Mouse (Mus musculus) CH12.LX (cell line): ENCODE results near the gene Gm20390. TPM values are rescaled to one million over a fixed set of nuclear protein-coding genes. Genes with fewer than 3 reads are reported as not detected.

Experiments
- DNase-seq: peaks from one replicate; pipeline ENCODE4 v3.0.0-alpha.2; 2013; ENCODE audit errors: extremely low read depth
- H3K27ac ChIP-seq: 2 replicates; pipeline ENCODE4 v1.5.1; 2012; ENCODE audit warnings: low read depth, mild to moderate bottlenecking, control low read depth, moderate library complexity; ENCODE audit not compliant: insufficient read depth
- H3K27me3 ChIP-seq: replicated peaks from 2 replicates; pipeline ENCODE3; 2012; ENCODE audit warnings: inconsistent platforms
- H3K36me3 ChIP-seq, 2 experiments: replicated peaks in 1 of 2; 2 replicates each; pipeline versions ENCODE3 to v1.6.1; 2012; ENCODE audit warnings: inconsistent platforms in 1 of 2, low read length in 1 of 2, mild to moderate bottlenecking in 1 of 2, mixed read lengths in 1 of 2, moderate library complexity in 1 of 2; ENCODE audit not compliant: control insufficient read depth in 1 of 2, insufficient read depth in 1 of 2
- H3K4me1 ChIP-seq, 2 experiments: 2 replicates each; pipeline ENCODE4 v1.6.1; 2012; ENCODE audit warnings: inconsistent platforms in 1 of 2, moderate library complexity in 1 of 2; ENCODE audit not compliant: insufficient read depth in 2 of 2, control insufficient read depth in 1 of 2
- H3K4me2 ChIP-seq: 2 replicates; pipeline ENCODE4 v1.6.1; 2012; ENCODE audit warnings: low read depth, mild to moderate bottlenecking, control low read depth; ENCODE audit not compliant: poor library complexity, insufficient read depth, severe bottlenecking
- H3K4me3 ChIP-seq, 3 experiments: fragments of 150-350 bp in 1 of 3; sonication (generic) in 1 of 3; replicated peaks in 1 of 3; 2 replicates each; pipeline versions ENCODE3 to v1.5.1; 2011 to 2012; ENCODE audit warnings: low read depth in 2 of 3, low read length in 2 of 3, mild to moderate bottlenecking in 2 of 3, moderate library complexity in 2 of 3, control low read depth in 1 of 3, improper control_type of control experiment in 1 of 3, inconsistent platforms in 1 of 3, mixed read lengths in 1 of 3; ENCODE audit not compliant: poor library complexity in 1 of 3
- H3K79me2 ChIP-seq: replicated peaks from 2 replicates; pipeline ENCODE4 v1.6.1; 2012; ENCODE audit warnings: mild to moderate bottlenecking, moderate library complexity; ENCODE audit not compliant: control insufficient read depth, poor library complexity, insufficient read depth, severe bottlenecking; ENCODE audit errors: extremely low read depth
- H3K9ac ChIP-seq: 2 replicates; pipeline ENCODE4 v1.6.1; 2012; ENCODE audit warnings: low read depth, mild to moderate bottlenecking, control low read depth, moderate library complexity; ENCODE audit not compliant: insufficient read depth
- H3K9me3 ChIP-seq: replicated peaks from 2 replicates; pipeline ENCODE3; 2012; ENCODE audit warnings: low read length, inconsistent platforms, mixed read lengths
- BHLHE40 ChIP-seq: IDR thresholded peaks from 2 replicates; pipeline ENCODE4 v1.6.1; 2011; ENCODE audit warnings: mild to moderate bottlenecking, low read depth, low read length, improper control_type of control experiment
- CHD1 ChIP-seq: IDR thresholded peaks from 2 replicates; pipeline ENCODE4 v1.6.1; 2012; ENCODE audit warnings: low read depth, low read length, improper control_type of control experiment, inconsistent platforms
- CTCF ChIP-seq, 2 experiments: IDR thresholded peaks in 1 of 2; conservative IDR thresholded peaks in 1 of 2; 2 replicates each; pipeline ENCODE4 v1.5.1; 2011 to 2012; ENCODE audit warnings: low read depth in 2 of 2, low read length in 2 of 2, improper control_type of control experiment in 1 of 2, inconsistent platforms in 1 of 2, mild to moderate bottlenecking in 1 of 2, moderate library complexity in 1 of 2
- E2F4 ChIP-seq: IDR thresholded peaks from 2 replicates; pipeline ENCODE4 v1.6.1; 2011; ENCODE audit warnings: low read depth, low read length, improper control_type of control experiment; ENCODE audit not compliant: insufficient replicate concordance
- ELF1 ChIP-seq: IDR thresholded peaks from 2 replicates; pipeline ENCODE4 v1.6.1; 2014; ENCODE audit warnings: low read depth, mild to moderate bottlenecking, inconsistent platforms, low read length, improper control_type of control experiment
- EP300 ChIP-seq: IDR thresholded peaks from 2 replicates; pipeline ENCODE4 v1.6.1; 2011; ENCODE audit warnings: low read length, improper control_type of control experiment
- ETS1 ChIP-seq: conservative IDR thresholded peaks from 2 replicates; pipeline ENCODE4 v1.6.1; 2012; ENCODE audit warnings: low read depth, mild to moderate bottlenecking, inconsistent platforms, low read length, improper control_type of control experiment, moderate library complexity
- GABPA ChIP-seq: IDR thresholded peaks from 2 replicates; pipeline ENCODE4 v1.6.1; 2012; ENCODE audit warnings: low read depth, low read length, improper control_type of control experiment, inconsistent platforms; ENCODE audit not compliant: insufficient replicate concordance
- IRF4 ChIP-seq: IDR thresholded peaks from 2 replicates; pipeline ENCODE4 v1.6.1; 2014; ENCODE audit warnings: low read depth, mild to moderate bottlenecking, inconsistent platforms, low read length, improper control_type of control experiment
- JUN ChIP-seq: IDR thresholded peaks from 2 replicates; pipeline ENCODE4 v1.6.1; 2011; ENCODE audit warnings: low read depth, mild to moderate bottlenecking, low read length, improper control_type of control experiment, moderate library complexity; ENCODE audit not compliant: insufficient read depth
- JUND ChIP-seq: conservative IDR thresholded peaks from 2 replicates; pipeline ENCODE4 v1.6.1; 2011; ENCODE audit warnings: low read depth, low read length, improper control_type of control experiment
- MAFK ChIP-seq: IDR thresholded peaks from 2 replicates; pipeline ENCODE4 v1.6.1; 2011; ENCODE audit warnings: low read length, improper control_type of control experiment; ENCODE audit not compliant: insufficient replicate concordance
- MEF2A ChIP-seq: IDR thresholded peaks from 2 replicates; pipeline ENCODE4 v1.6.1; 2014; ENCODE audit warnings: low read depth, mild to moderate bottlenecking, inconsistent platforms, low read length, improper control_type of control experiment, borderline replicate concordance
- MXI1 ChIP-seq: IDR thresholded peaks from 2 replicates; pipeline ENCODE4 v1.6.1; 2011; ENCODE audit warnings: mild to moderate bottlenecking, low read depth, low read length, improper control_type of control experiment
- NRF1 ChIP-seq: IDR thresholded peaks from 2 replicates; pipeline ENCODE4 v1.6.1; 2014; ENCODE audit warnings: low read depth, mild to moderate bottlenecking, inconsistent platforms, low read length, improper control_type of control experiment, moderate library complexity
- PAX5 ChIP-seq: IDR thresholded peaks from 2 replicates; pipeline ENCODE4 v1.6.1; 2012; ENCODE audit warnings: low read length, inconsistent platforms, mixed read lengths
- POLR2A ChIP-seq: IDR thresholded peaks from 2 replicates; pipeline ENCODE4 v1.6.1; 2011; ENCODE audit warnings: low read depth, mild to moderate bottlenecking, improper control_type of control experiment, low read length
- POLR2AphosphoS2 ChIP-seq: IDR thresholded peaks from 2 replicates; pipeline ENCODE4 v1.6.1; 2011; ENCODE audit warnings: low read depth, low read length, improper control_type of control experiment
- RCOR1 ChIP-seq: conservative IDR thresholded peaks from 2 replicates; pipeline ENCODE4 v1.6.1; 2012; ENCODE audit warnings: low read depth, mild to moderate bottlenecking, inconsistent platforms, low read length, improper control_type of control experiment
- SIN3A ChIP-seq: IDR thresholded peaks from 2 replicates; pipeline ENCODE4 v1.6.1; 2012; ENCODE audit warnings: low read length, improper control_type of control experiment, inconsistent platforms
- SMC3 ChIP-seq: IDR thresholded peaks from 2 replicates; pipeline ENCODE4 v1.6.1; 2011; ENCODE audit warnings: low read depth, low read length, improper control_type of control experiment
- TBP ChIP-seq: conservative IDR thresholded peaks from 2 replicates; pipeline ENCODE4 v1.6.1; 2011; ENCODE audit warnings: low read depth, low read length, improper control_type of control experiment
- TCF12 ChIP-seq: IDR thresholded peaks from 2 replicates; pipeline ENCODE4 v1.6.1; 2014; ENCODE audit warnings: low read depth, mild to moderate bottlenecking, inconsistent platforms, low read length, improper control_type of control experiment
- UBTF ChIP-seq: IDR thresholded peaks from 2 replicates; pipeline ENCODE4 v1.6.1; 2012; ENCODE audit warnings: low read depth, mild to moderate bottlenecking, inconsistent platforms, low read length, improper control_type of control experiment, moderate library complexity
- USF2 ChIP-seq: conservative IDR thresholded peaks from 2 replicates; pipeline ENCODE4 v1.6.1; 2011; ENCODE audit warnings: low read depth, low read length, improper control_type of control experiment
- ZMIZ1 ChIP-seq: IDR thresholded peaks from 2 replicates; pipeline ENCODE4 v1.6.1; 2012; ENCODE audit warnings: low read depth, mild to moderate bottlenecking, inconsistent platforms, low read length, improper control_type of control experiment
- ZNF384 ChIP-seq: IDR thresholded peaks from 2 replicates; pipeline ENCODE4 v1.6.1; 2012; ENCODE audit warnings: low read depth, low read length, improper control_type of control experiment, inconsistent platforms
- dilution Hi-C: fragments of 300-500 bp; cut with MboI; formaldehyde crosslinking; loops from 2 replicates; pipeline ENCODE4 v1.14.3; 2020; ENCODE audit warnings: low sequenced_read_pairs; ENCODE audit not compliant: extremely low pct_unique_long_range_greater_than_20kb, extremely low pct_ligation_motif_present
- in situ Hi-C: fragments of 300-500 bp; cut with MboI; formaldehyde crosslinking; loops from 3 replicates; pipeline ENCODE4 v1.14.3; 2019; ENCODE audit warnings: low sequenced_read_pairs, low pct_ligation_motif_present, low pct_unique_long_range_greater_than_20kb, mixed read lengths
- polyA plus RNA-seq: library from polyadenylated mRNA; unstranded; fragments of >175 nt; gene quantifications from 2 replicates; pipeline ENCODE4 v1.2.1, GENCODE M21; 2012; ENCODE audit warnings: low read depth; ENCODE audit not compliant: insufficient read length
- total RNA-seq, 2 experiments: library from RNA; depleted of rRNA; stranded (reverse); fragments of 300-350 nt in 1 of 2; fragments of >200 nt in 1 of 2; gene quantifications; 2 replicates each; pipeline ENCODE4 v1.2.3; 2012 to 2014

The Gm20390 gene
- total and polyA plus RNA-seq, 3 experiments = 136 to 717 (median 691) TPM

DNA sequence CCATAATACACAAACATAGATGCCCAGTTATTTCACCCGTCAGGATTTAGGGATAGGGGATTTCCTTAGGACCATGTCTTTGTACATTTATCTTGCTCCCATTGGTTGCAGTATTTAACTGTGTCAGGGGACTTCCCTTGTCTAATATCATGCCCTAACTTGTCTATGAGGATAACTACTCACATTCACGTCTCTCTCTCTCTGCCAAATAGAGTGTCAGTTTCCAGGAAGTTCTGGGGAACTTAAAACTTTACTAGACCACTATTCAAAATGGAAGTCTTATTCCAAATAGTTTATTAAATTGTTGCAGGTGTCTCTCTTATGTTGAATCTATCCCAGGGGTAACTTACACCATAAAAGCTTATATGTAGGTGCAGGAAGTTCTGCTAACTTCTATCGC is 56.5 kb downstream of the Gm20390 start:
- no peaks in the 10 kb centered on the region for H3K27me3 ChIP-seq
- peak overlapping the region; percentile 36; the same call in 1 of the 2 replicates for H3K4me2 ChIP-seq
- H3K79me2 ChIP-seq = peaks cover 4% of the 10 kb centered on the region
- peaks cover 10 to 25% of the 10 kb centered on the region in 2 experiments for H3K4me1 ChIP-seq
- TF ChIP-seq MAFK (0 out of 2 replicates have a peak, but pooled peaks have one; percentile 17), RCOR1 (0 out of 2 replicates have a peak, but pooled peaks have one; percentile 61), TCF12 (peak; percentile 33; the same call in 1 of the 2 replicates), BHLHE40 (peak; percentile 58; the same call in 1 of the 2 replicates), MEF2A (peak; percentile 70), EP300 (peak; percentile 72), CHD1 (peak; percentile 98), E2F4 (0 out of 2 replicates have a peak, but pooled peaks have one; percentile 18), IRF4 (peak; percentile 78), ETS1 (peak; percentile 55), ELF1 (peak; percentile 83), JUND (0 out of 2 replicates have a peak, but pooled peaks have one; percentile 20), USF2 (no peak), CTCF (conservative IDR thresholded peaks at IDR 0.05 in 1 of 2, IDR thresholded peaks at IDR 0.05 in 1 of 2; ENCODE audit: low read depth in 2 of 2, low read length in 2 of 2) (no peak), ZNF384 (peak; percentile 31; the same call in 1 of the 2 replicates), MXI1 (no peak), TBP (no peak)
- DNase-seq = peak; percentile 60
- no peaks in the 10 kb centered on the region for H3K9me3 ChIP-seq
- in situ Hi-C loops (no loop called here), dilution Hi-C loops (no loop called here)
- H3K9ac ChIP-seq = no peak overlapping the region
- H3K36me3 ChIP-seq = peaks cover 54 to 92% of the 10 kb centered on the region in 2 experiments
- no peak overlapping the region for H3K4me3 ChIP-seq
- H3K27ac ChIP-seq = peak overlapping the region; percentile 36

DNA sequence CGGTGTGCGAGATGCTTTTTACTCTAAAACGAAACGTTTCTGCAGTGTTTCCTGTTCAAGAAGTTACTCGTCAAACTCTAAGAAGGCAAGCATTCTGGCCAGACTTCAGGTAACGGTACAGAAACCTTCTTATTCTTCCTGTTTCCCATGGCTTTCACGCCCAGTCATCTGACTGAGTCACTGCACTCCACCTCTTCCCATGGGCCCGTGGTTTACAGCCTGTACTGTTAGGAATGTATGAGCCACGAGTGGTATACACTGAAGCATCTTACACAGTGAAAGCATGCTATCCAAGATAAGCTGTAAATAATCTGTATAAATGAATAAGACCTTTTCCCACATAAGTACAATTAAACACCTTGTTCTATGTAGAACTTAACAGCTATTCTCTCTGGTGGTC is 59.3 kb downstream of the Gm20390 start:
- dilution Hi-C loops = no loop called here
- no peak for TF ChIP-seq UBTF
- no peak for TF ChIP-seq GABPA
- TF ChIP-seq SMC3 = no peak
- TF ChIP-seq USF2 = no peak
- TF ChIP-seq POLR2AphosphoS2 = no peak
- no peak for TF ChIP-seq E2F4
- TF ChIP-seq NRF1 = no peak
- TF ChIP-seq PAX5 = no peak
- no peak for TF ChIP-seq CHD1
- TF ChIP-seq POLR2A = no peak
- TF ChIP-seq MAFK = no peak
- TF ChIP-seq MEF2A = no peak
- no peak for TF ChIP-seq ZMIZ1
- no peak for TF ChIP-seq ETS1
- no peak for TF ChIP-seq JUN
- no peak for TF ChIP-seq SIN3A
- TF ChIP-seq EP300 = no peak
- TF ChIP-seq IRF4 = no peak
- no peak for TF ChIP-seq JUND
- TF ChIP-seq CTCF (conservative IDR thresholded peaks at IDR 0.05 in 1 of 2, IDR thresholded peaks at IDR 0.05 in 1 of 2; ENCODE audit: low read depth in 2 of 2, low read length in 2 of 2) = no peak

More for the DNA sequence above, 59.3 kb downstream of the Gm20390 start:
- DNase-seq = no peak
- Histone ChIP-seq H3K27ac (peak overlapping the region; percentile 32; the same call in 1 of the 2 replicates), H3K27me3 (no peaks in the 10 kb centered on the region), H3K9ac (no peak overlapping the region), H3K9me3 (no peaks in the 10 kb centered on the region), H3K36me3 (peaks cover 52 to 93% of the 10 kb centered on the region in 2 experiments), H3K4me1 (peaks cover 10 to 25% of the 10 kb centered on the region in 2 experiments), H3K4me2 (no peak overlapping the region), H3K4me3 (no peak overlapping the region), H3K79me2 (peaks cover 1% of the 10 kb centered on the region; the same call in 1 of the 2 replicates)
- in situ Hi-C loops = no loop called here
